Mouse (Mus musculus): Measurements from ENCODE around the gene Gm4969. TPM values are rescaled to one million over a fixed set of nuclear protein-coding genes. Genes with fewer than 3 reads are reported as not detected.

The Gm4969 gene
- polyA plus RNA-seq, 1 experiment, result 5.9 TPM

DNA sequence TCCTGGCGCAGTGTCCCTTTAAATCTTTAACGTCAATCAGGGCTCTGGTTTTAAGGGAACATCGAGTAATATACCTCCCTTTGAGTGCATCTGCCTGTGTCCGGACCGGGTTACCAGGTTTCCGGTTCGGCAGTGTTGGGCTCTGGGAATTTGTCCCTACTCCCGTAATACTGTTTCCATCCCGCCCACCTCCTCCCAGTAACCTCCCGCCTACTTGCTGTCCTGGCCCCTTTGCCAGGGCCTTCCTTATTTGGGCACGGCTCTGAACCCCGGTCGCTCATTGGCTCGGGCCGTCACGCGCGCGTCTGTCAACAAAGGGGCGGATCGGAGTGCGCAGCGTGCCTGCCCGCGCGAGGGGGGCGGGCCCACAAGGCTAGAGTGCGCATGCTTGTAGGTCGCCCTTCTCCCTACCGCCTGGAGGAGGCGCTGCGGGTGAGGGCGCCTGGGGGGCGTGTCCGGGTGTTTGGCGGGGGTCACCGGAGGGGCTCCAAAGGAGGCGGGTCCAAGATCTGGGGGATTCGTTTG, 13.2 kb upstream of the Gm4969 start:
- DNase-seq (ENCODE audit: low read depth), result peak; percentile 99
- TF ChIP-seq POLR2A (IDR thresholded peaks at IDR 0.05; ENCODE audit: borderline replicate concordance, extremely low read depth, insufficient read depth, insufficient read length, poor library complexity, severe bottlenecking), result peak; percentile 5; the same call in 1 of the 2 replicates
- TF ChIP-seq CTCF (IDR thresholded peaks at IDR 0.05; ENCODE audit: borderline replicate concordance, extremely low read depth, insufficient read depth, insufficient read length), result peak; percentile 73

DNA sequence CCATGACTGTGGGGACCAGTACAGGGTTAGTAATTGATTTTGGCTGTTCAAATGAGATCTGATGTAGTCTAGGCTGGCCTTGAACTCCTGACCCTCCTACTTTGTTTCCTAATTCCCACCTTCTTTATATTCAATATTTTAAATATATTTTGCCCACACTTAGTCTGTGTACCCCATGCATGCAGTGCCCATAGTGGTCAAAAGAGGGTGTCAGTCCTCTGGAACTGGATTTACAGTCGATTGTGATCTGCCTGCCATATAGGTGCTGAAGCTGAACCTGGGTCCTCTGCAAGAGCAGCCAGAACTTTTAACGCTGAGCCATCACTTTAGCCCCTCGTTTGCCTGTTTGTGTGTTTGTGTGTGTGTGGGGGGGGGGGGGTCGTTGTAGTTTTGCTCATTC, 12.5 kb upstream of the Gm4969 start:
- peak; percentile 19 for DNase-seq (ENCODE audit: low read depth)

DNA sequence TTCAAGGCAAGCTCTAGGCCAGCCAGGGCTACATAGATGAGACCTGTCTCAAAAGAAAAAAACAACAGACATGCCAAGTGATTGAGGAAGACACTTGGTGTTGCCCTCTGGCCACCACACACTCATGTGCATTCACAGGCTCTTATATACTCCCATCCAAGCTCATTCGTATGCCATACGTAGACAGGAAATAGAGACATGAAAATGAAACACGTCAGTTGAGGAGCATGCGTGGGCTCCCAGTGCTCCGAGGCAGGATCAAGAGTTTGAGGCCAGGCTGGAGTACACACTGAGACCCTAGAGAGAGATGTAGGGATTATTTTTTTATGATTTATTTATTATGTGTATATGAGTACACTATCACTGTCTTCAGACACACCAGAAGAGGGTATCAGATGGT, 11.2 kb upstream of the Gm4969 start:
- DNase-seq (ENCODE audit: low read depth), result no peak

More for the DNA sequence above, 12.5 kb upstream of the Gm4969 start:
- TF ChIP-seq POLR2A (IDR thresholded peaks at IDR 0.05; ENCODE audit: borderline replicate concordance, extremely low read depth, insufficient read depth, insufficient read length, poor library complexity, severe bottlenecking) (no peak), CTCF (IDR thresholded peaks at IDR 0.05; ENCODE audit: borderline replicate concordance, extremely low read depth, insufficient read depth, insufficient read length) (no peak; the same call in 1 of the 2 replicates)

DNA sequence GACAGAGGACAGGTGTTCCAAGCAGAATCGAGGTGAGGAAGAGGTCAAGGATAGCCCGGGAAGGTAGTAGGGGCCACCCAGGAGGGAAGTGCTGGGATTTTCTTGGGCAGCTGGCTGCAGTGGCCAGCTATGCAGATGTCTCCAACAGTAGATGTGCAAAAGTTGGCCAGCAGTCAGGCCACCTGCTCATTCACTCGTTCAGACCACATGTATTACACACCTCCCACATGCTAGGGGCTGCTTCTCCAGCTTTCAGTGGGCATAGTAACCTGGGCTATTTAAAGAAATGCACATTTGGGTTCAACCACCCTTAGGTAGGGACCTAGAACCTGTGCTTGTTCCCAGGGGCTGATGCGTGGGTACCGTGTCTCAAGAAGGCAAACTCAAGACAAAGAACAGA, 9.6 kb upstream of the Gm4969 start:
- TF ChIP-seq POLR2A (IDR thresholded peaks at IDR 0.05; ENCODE audit: borderline replicate concordance, extremely low read depth, insufficient read depth, insufficient read length, poor library complexity, severe bottlenecking), result no peak
- TF ChIP-seq CTCF (IDR thresholded peaks at IDR 0.05; ENCODE audit: borderline replicate concordance, extremely low read depth, insufficient read depth, insufficient read length), result no peak
- DNase-seq (ENCODE audit: low read depth), result no peak

More for the DNA sequence above, 11.2 kb upstream of the Gm4969 start:
- TF ChIP-seq CTCF (IDR thresholded peaks at IDR 0.05; ENCODE audit: borderline replicate concordance, extremely low read depth, insufficient read depth, insufficient read length), result no peak
- TF ChIP-seq POLR2A (IDR thresholded peaks at IDR 0.05; ENCODE audit: borderline replicate concordance, extremely low read depth, insufficient read depth, insufficient read length, poor library complexity, severe bottlenecking), result no peak

DNA sequence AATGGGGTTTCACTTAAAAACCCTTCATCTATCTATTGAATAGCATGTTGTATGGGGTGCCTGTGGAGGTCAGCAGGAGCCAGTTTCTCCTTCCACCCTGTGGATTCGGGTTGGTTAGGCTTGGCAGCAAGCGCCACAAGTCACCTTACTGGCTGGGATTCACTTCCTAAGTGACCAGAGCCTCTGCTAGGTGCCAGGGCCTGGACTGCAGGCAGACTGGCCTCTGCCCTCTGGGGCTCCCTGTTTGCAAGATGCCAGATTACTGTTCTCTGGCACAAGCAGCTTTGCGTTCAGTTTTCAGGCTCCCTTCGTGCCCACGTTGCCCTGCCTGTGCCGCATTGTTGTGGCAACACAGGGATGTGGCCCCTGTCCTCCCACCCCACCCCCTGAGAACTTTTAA, 6.5 kb upstream of the Gm4969 start:
- TF ChIP-seq POLR2A (IDR thresholded peaks at IDR 0.05; ENCODE audit: borderline replicate concordance, extremely low read depth, insufficient read depth, insufficient read length, poor library complexity, severe bottlenecking), result no peak
- TF ChIP-seq CTCF (IDR thresholded peaks at IDR 0.05; ENCODE audit: borderline replicate concordance, extremely low read depth, insufficient read depth, insufficient read length), result no peak
- no peak for DNase-seq (ENCODE audit: low read depth)

DNA sequence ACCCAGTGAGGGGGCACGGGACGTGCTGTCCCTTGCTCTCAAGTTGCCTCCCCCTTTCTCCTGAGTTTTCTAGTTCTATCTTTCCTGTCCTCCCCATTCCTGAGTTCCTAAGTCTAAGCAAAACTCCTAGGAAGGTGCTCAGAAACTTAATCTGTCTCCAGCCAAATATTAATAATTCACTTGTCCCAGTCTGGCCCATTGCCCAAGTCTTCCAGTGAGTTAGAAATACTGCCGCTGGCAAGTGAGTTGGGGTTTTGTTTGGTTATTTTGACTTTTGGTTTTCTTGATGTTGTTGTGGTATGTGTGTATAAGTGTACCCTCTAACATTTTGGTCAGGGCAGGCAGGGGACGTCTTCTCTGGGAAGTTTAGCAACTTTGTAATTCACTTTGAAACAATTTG, 3.5 kb upstream of the Gm4969 start:
- DNase-seq (ENCODE audit: low read depth), result no peak
- TF ChIP-seq POLR2A (IDR thresholded peaks at IDR 0.05; ENCODE audit: borderline replicate concordance, extremely low read depth, insufficient read depth, insufficient read length, poor library complexity, severe bottlenecking), result no peak
- TF ChIP-seq CTCF (IDR thresholded peaks at IDR 0.05; ENCODE audit: borderline replicate concordance, extremely low read depth, insufficient read depth, insufficient read length), result no peak

DNA sequence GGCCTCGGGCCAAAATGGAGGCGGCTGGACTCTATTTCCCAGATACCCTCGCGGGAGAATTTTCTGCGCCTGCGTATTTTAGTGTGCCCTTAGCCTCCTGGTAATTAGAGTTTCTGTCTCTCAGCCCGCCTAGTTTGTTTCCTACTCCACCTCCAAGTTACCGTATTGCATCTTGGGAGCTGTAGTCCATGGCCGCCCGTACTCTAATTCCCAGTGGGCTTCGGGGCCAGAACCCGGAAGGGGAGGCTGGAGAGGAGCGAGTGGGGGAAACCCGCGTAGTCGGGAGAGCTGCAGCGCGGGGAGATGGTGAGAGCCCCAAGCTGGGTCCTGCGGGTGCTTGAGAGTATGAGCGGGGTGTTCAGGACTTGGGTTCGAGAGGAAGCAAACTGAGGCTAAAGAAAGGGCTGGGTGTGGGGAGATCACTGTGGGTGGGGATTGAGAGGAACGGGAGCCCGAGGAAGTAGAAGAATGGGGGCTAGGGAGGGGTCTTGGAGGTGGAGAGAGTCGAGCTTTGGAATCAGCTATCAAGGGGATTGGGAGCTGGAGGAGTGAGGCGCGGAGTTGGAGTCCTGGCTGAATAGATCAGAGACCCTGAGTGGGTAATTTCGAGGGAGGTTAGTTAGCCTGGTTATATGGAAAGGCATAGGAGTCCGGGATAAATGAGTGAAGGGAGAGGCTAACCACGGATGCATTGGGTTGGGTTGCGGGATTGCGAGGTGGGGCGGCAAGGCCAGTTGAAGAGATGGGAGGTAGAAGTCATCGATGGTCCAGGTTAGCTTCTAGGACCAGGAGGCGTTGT, 1.7 kb upstream of the Gm4969 start, which contains the start of gene Fbxo46:
Gene Fbxo46, plus strand, starts transcription at position 229 of the 799 bp plus-strand sequence.
- TF ChIP-seq POLR2A (IDR thresholded peaks at IDR 0.05; ENCODE audit: borderline replicate concordance, extremely low read depth, insufficient read depth, insufficient read length, poor library complexity, severe bottlenecking) (peak; percentile 79; the same call in 1 of the 2 replicates), CTCF (IDR thresholded peaks at IDR 0.05; ENCODE audit: borderline replicate concordance, extremely low read depth, insufficient read depth, insufficient read length) (no peak)

DNA sequence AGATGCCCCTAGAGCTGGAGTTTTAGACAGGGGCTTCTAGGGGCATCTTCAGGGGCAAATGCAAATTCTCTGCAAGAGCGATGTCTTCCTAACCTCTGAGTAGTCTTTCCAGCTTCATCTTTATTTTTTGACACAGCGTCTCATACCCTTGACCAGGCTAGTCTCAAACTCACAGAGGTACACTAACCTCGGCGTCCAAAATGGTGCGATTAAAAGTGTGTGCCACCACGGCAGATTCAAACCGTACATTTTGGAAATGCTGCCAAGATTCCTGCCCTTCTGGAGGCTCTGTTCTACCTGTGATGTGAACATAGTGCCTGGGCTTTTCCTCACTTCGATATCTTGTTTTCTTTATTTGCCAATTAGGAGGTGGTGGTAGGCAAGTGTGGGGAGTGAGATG, 915 bp upstream of the Gm4969 start:
- TF ChIP-seq CTCF (IDR thresholded peaks at IDR 0.05; ENCODE audit: borderline replicate concordance, extremely low read depth, insufficient read depth, insufficient read length) (no peak), POLR2A (IDR thresholded peaks at IDR 0.05; ENCODE audit: borderline replicate concordance, extremely low read depth, insufficient read depth, insufficient read length, poor library complexity, severe bottlenecking) (no peak)
- DNase-seq (ENCODE audit: low read depth), result no peak

More for the DNA sequence above, 1.7 kb upstream of the Gm4969 start, which contains the start of gene Fbxo46:
- peak; percentile 99 for DNase-seq (ENCODE audit: low read depth)

DNA sequence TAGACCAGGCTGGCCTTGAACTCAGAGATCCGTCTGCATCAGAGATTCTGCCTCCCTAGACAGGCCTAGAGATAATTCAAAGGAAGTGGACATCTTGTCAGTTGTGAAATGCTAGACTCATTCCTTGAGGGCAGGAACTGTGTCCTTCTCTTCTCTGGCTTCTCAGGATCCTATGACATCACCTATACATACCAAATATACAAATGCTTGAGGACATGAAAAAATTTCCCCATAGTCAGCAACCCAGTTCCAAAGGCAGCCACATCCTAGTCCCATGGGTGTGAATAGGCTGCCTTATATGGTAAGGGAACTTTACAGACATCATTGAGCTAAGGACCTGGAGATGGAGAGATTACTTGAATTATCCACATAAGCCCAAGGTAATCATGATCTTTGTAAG, 8.6 kb downstream of the Gm4969 start:
- DNase-seq (ENCODE audit: low read depth), result no peak
- TF ChIP-seq CTCF (IDR thresholded peaks at IDR 0.05; ENCODE audit: borderline replicate concordance, extremely low read depth, insufficient read depth, insufficient read length), result no peak
- no peak for TF ChIP-seq POLR2A (IDR thresholded peaks at IDR 0.05; ENCODE audit: borderline replicate concordance, extremely low read depth, insufficient read depth, insufficient read length, poor library complexity, severe bottlenecking)

DNA sequence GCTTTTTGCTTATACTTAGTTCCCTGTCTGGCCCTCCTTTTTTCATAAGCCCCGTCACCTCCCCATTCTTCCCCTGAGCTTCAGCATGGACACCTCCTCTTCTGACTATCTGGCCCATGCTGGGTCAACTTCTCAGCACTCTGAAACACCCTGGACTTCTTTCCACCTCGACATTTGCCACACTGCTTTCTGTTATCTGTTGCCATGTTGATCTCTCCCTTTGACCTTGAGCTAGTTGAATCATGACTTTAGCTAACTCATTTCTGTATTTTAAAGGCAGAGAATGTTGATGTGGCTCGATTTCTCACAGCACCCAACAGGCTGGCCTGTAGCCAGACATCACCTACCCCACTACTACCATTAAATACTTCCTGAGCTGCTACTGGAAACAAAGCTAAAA, 10.7 kb downstream of the Gm4969 start:
- TF ChIP-seq CTCF (IDR thresholded peaks at IDR 0.05; ENCODE audit: borderline replicate concordance, extremely low read depth, insufficient read depth, insufficient read length) (no peak), POLR2A (IDR thresholded peaks at IDR 0.05; ENCODE audit: borderline replicate concordance, extremely low read depth, insufficient read depth, insufficient read length, poor library complexity, severe bottlenecking) (no peak)
- DNase-seq (ENCODE audit: low read depth), result no peak

DNA sequence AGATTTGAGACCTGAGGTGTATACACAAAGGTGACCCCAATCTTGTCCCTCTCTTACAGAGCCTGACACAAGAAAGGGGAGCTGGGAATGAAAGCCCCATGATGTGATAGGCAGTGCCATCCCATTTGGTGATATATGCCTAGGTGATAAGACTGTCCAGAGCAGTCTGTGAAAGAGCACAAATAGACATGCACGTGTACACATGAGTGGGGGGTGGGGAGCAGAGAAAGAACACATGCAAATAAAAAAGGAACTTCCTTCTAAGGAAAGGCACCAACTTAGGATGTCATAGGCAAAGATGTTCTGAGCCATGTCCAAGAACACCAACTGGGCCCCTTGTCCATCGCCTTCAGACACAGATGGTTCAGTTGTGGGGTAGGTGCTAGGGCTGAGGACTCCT, 13.7 kb downstream of the Gm4969 start:
- TF ChIP-seq CTCF (IDR thresholded peaks at IDR 0.05; ENCODE audit: borderline replicate concordance, extremely low read depth, insufficient read depth, insufficient read length) (no peak), POLR2A (IDR thresholded peaks at IDR 0.05; ENCODE audit: borderline replicate concordance, extremely low read depth, insufficient read depth, insufficient read length, poor library complexity, severe bottlenecking) (no peak)
- no peak for DNase-seq (ENCODE audit: low read depth)

Data from brain, embryonic 14.5 days (tissue).